Mouse (Mus musculus) midbrain, postnatal 0 days (tissue): ENCODE data around the gene Mrps36. TPM values are rescaled to one million over a fixed set of nuclear protein-coding genes. Genes with fewer than 3 reads are reported as not detected.

Experiments
- ATAC-seq: fragments of 200-750 bp; cut with Nextera tagmentation; 2 replicates; pipeline ENCODE4 v1.8.0; 2017; ENCODE audit warnings: moderate number of reproducible peaks, mild to moderate bottlenecking, moderate TSS enrichment, moderate library complexity; ENCODE audit not compliant: low FRiP score
- DNase-seq: peaks from one replicate; pipeline ENCODE4 v3.0.0-alpha.2; 2015; ENCODE audit warnings: low spot score
- H3K27ac ChIP-seq: fragments of 300-500 bp; sonication (generic); 2 replicates; pipeline ENCODE4 v1.5.1; 2014; ENCODE audit warnings: low read depth, mild to moderate bottlenecking, low read length, mixed read lengths
- H3K27me3 ChIP-seq: fragments of 300-500 bp; sonication (generic); 2 replicates; pipeline ENCODE4 v1.6.1; 2014; ENCODE audit warnings: low read length, control low read depth, mixed read lengths; ENCODE audit not compliant: insufficient read depth
- H3K36me3 ChIP-seq: fragments of 300-500 bp; sonication (generic); 2 replicates; pipeline ENCODE4 v1.6.1; 2014; ENCODE audit warnings: low read length, control low read depth, mixed read lengths; ENCODE audit not compliant: insufficient read depth
- H3K4me1 ChIP-seq: fragments of 300-500 bp; sonication (generic); 2 replicates; pipeline ENCODE4 v1.6.1; 2014; ENCODE audit warnings: mild to moderate bottlenecking, control low read depth, antibody characterized with exemption, low read length, mixed read lengths; ENCODE audit not compliant: insufficient read depth
- H3K4me2 ChIP-seq: fragments of 300-500 bp; sonication (generic); 2 replicates; pipeline ENCODE4 v1.6.1; 2014; ENCODE audit warnings: low read depth, mild to moderate bottlenecking, low read length, mixed read lengths; ENCODE audit not compliant: poor library complexity, severe bottlenecking
- H3K4me3 ChIP-seq: fragments of 300-500 bp; sonication (generic); 2 replicates; pipeline ENCODE4 v1.5.1; 2014; ENCODE audit warnings: low read depth, mild to moderate bottlenecking, low read length, moderate library complexity
- H3K9ac ChIP-seq: fragments of 300-500 bp; sonication (generic); replicated peaks from 2 replicates; pipeline ENCODE4 v1.6.1; 2014; ENCODE audit warnings: mild to moderate bottlenecking, low read length, moderate library complexity, mixed read lengths; ENCODE audit not compliant: poor library complexity, severe bottlenecking
- H3K9me3 ChIP-seq: fragments of 300-500 bp; sonication (generic); 2 replicates; pipeline ENCODE4 v1.6.1; 2016; ENCODE audit warnings: low read length, control low read depth
- CTCF ChIP-seq: IDR thresholded peaks from 2 replicates; pipeline ENCODE4 v1.5.1; 2016; ENCODE audit warnings: antibody characterized with exemption, mild to moderate bottlenecking
- WGBS: fragments of 180-500 bp; shearing (Covaris S2); extraction: QIAGEN DNeasy Blood & Tissue Kit; methylation state at CpG from one replicate; pipeline ENCODE4 v1.1.7; 2014; 5-methylcytosine and 5-hydroxymethylcytosine counted together
- polyA plus RNA-seq: library from polyadenylated mRNA; unstranded; fragments of >200 nt; fragmentation: Nextera tagmentation; extraction: Ambion mirVana; gene quantifications from 2 replicates; pipeline ENCODE4 v1.2.1, GENCODE M21; 2015
- total RNA-seq: library from RNA; depleted of rRNA; stranded (reverse); fragments of >200 nt; gene quantifications from 2 replicates; pipeline ENCODE4 v1.2.3, GENCODE M21; 2014; rRNA removed

The Mrps36 gene
- total and polyA plus RNA-seq, 2 experiments from 2014 or later = 25.9 to 163 TPM

- H3K9ac ChIP-seq = no peak overlapping the region
- no peaks in the 10 kb centered on the region for H3K4me1 ChIP-seq
- 59% methylated on average over 7 of the region's 7 CpGs for WGBS
- H3K27ac ChIP-seq = no peak overlapping the region
- H3K9me3 ChIP-seq = no peaks in the 10 kb centered on the region
- H3K36me3 ChIP-seq = no peaks in the 10 kb centered on the region; the same call in 1 of the 2 replicates
- DNase-seq = no peak
- no peak overlapping the region for H3K4me2 ChIP-seq
- H3K4me3 ChIP-seq = no peak overlapping the region
- no peak for TF ChIP-seq CTCF
- H3K27me3 ChIP-seq = no peaks in the 10 kb centered on the region
- ATAC-seq = no peak
Observed at GRCm38 (mm10) chr13:100687513-100687912, 56.9 kb downstream of the Mrps36 start.

Other genes starting within 250 kb of the Mrps36 start
- 12.4 and 12.7 TPM in 2 replicates for gene Ocln, start 191.9 kb downstream of the Mrps36 start, total RNA-seq
- 9.0 and 9.7 TPM in 2 replicates for gene Ocln, start 191.9 kb downstream of the Mrps36 start, polyA plus RNA-seq
- gene Marveld2, start 127.7 kb downstream of the Mrps36 start, total RNA-seq = 1.4 and 3.4 TPM in 2 replicates
- gene Marveld2, start 127.7 kb downstream of the Mrps36 start, polyA plus RNA-seq = 2.1 and 2.3 TPM in 2 replicates
- gene Ak6, start 93.7 kb downstream of the Mrps36 start, total RNA-seq = 136 and 141 TPM in 2 replicates
- gene Ak6, start 93.7 kb downstream of the Mrps36 start, polyA plus RNA-seq = 317 and 334 TPM in 2 replicates
- gene Rad17, start 93.6 kb downstream of the Mrps36 start, total RNA-seq = 13.5 and 17.7 TPM in 2 replicates
- 12.3 and 14.0 TPM in 2 replicates for gene Rad17, start 93.6 kb downstream of the Mrps36 start, polyA plus RNA-seq
- gene Taf9, start 93.1 kb downstream of the Mrps36 start, total RNA-seq = 41.5 and 58.3 TPM in 2 replicates
- 45.9 and 51.3 TPM in 2 replicates for gene Taf9, start 93.1 kb downstream of the Mrps36 start, polyA plus RNA-seq
- 1.7 and 1.8 TPM in 2 replicates for gene Ccdc125, start 74.9 kb downstream of the Mrps36 start, total RNA-seq
- 0.81 and 0.86 TPM in 2 replicates for gene Ccdc125, start 74.9 kb downstream of the Mrps36 start, polyA plus RNA-seq
- 24.8 and 28.6 TPM in 2 replicates for gene Cdk7, start 13.7 kb downstream of the Mrps36 start, total RNA-seq
- 30.4 and 32.1 TPM in 2 replicates for gene Cdk7, start 13.7 kb downstream of the Mrps36 start, polyA plus RNA-seq
- 0.71 and 2.2 TPM in 2 replicates for gene Cenph, start 31.2 kb upstream of the Mrps36 start, total RNA-seq
- 4.3 and 4.4 TPM in 2 replicates for gene Cenph, start 31.2 kb upstream of the Mrps36 start, polyA plus RNA-seq
- gene Ccnb1, start 41.9 kb upstream of the Mrps36 start, total RNA-seq = 12.7 and 22.5 TPM in 2 replicates
- gene Ccnb1, start 41.9 kb upstream of the Mrps36 start, polyA plus RNA-seq = 11.5 and 11.7 TPM in 2 replicates
- gene Slc30a5, start 88.8 kb upstream of the Mrps36 start, total RNA-seq = 41.7 and 48.6 TPM in 2 replicates
- 21.7 and 22.3 TPM in 2 replicates for gene Slc30a5, start 88.8 kb upstream of the Mrps36 start, polyA plus RNA-seq